Mouse (Mus musculus): Measurements from ENCODE around the gene Hecw2. TPM values are rescaled to one million over a fixed set of nuclear protein-coding genes. Genes with fewer than 3 reads are reported as not detected.

The Hecw2 gene
- polyA plus RNA-seq, 1 experiment from 2014 or later = 7.6 TPM

- Histone ChIP-seq H3K4me2 (no peak overlapping the region), H3K27ac (no peak overlapping the region), H3K4me1 (peaks cover 21% of the 10 kb centered on the region), H3K9ac (no peak overlapping the region), H3K4me3 (no peak overlapping the region), H3K9me3 (no peaks in the 10 kb centered on the region), H3K27me3 (no peaks in the 10 kb centered on the region), H3K36me3 (no peaks in the 10 kb centered on the region)
- 77% methylated on average over 5 of the region's 5 CpGs for WGBS
- ATAC-seq (ENCODE audit: insufficient number of reproducible peaks, insufficient read depth, low FRiP score, low TSS enrichment, low read depth) = no peak
Observed at GRCm38 (mm10) chr1:53820041-53820632, 374.8 kb downstream of the Hecw2 start.

- WGBS = 36% methylated on average over 3 of the region's 3 CpGs
- no peak overlapping the region for H3K9ac ChIP-seq
- H3K4me2 ChIP-seq = no peak overlapping the region
- H3K36me3 ChIP-seq = peaks cover under 1% of the 10 kb centered on the region; the same call in 1 of the 2 replicates
- H3K27ac ChIP-seq = no peak overlapping the region
- no peak overlapping the region for H3K4me3 ChIP-seq
- H3K4me1 ChIP-seq = peaks cover 9% of the 10 kb centered on the region
- no peak for ATAC-seq (ENCODE audit: insufficient number of reproducible peaks, insufficient read depth, low FRiP score, low TSS enrichment, low read depth)
- no peaks in the 10 kb centered on the region for H3K9me3 ChIP-seq
- no peaks in the 10 kb centered on the region for H3K27me3 ChIP-seq
Observed at GRCm38 (mm10) chr1:53818072-53818862, 376.7 kb downstream of the Hecw2 start.

GRCm38 (mm10) chr1:53816353-53816752 lies 378.6 kb downstream of the Hecw2 start:
- no peak overlapping the region for H3K27ac ChIP-seq
- no peak for ATAC-seq (ENCODE audit: insufficient number of reproducible peaks, insufficient read depth, low FRiP score, low TSS enrichment, low read depth)
- 71% methylated on average over 2 of the region's 2 CpGs for WGBS
- 0 out of 2 replicates have a peak, but pooled peaks cover 8% of the 10 kb centered on the region for H3K4me1 ChIP-seq
- no peak overlapping the region for H3K4me2 ChIP-seq
- no peaks in the 10 kb centered on the region for H3K9me3 ChIP-seq
- no peaks in the 10 kb centered on the region for H3K27me3 ChIP-seq
- no peak overlapping the region for H3K9ac ChIP-seq
- peaks cover 5% of the 10 kb centered on the region for H3K36me3 ChIP-seq
- no peak overlapping the region for H3K4me3 ChIP-seq

GRCm38 (mm10) chr1:53814077-53814705 lies 380.8 kb downstream of the Hecw2 start:
- no peak overlapping the region for H3K4me2 ChIP-seq
- no peak overlapping the region for H3K9ac ChIP-seq
- H3K36me3 ChIP-seq = peaks cover 5% of the 10 kb centered on the region
- WGBS = 66% methylated on average over 2 of the region's 2 CpGs
- peaks cover 10% of the 10 kb centered on the region for H3K4me1 ChIP-seq
- H3K9me3 ChIP-seq = no peaks in the 10 kb centered on the region
- H3K4me3 ChIP-seq = no peak overlapping the region
- no peaks in the 10 kb centered on the region for H3K27me3 ChIP-seq
- no peak for ATAC-seq (ENCODE audit: insufficient number of reproducible peaks, insufficient read depth, low FRiP score, low TSS enrichment, low read depth)
- no peak overlapping the region for H3K27ac ChIP-seq

- no peak for ATAC-seq (ENCODE audit: insufficient number of reproducible peaks, insufficient read depth, low FRiP score, low TSS enrichment, low read depth)
- Histone ChIP-seq H3K4me1 (peaks cover 5% of the 10 kb centered on the region), H3K4me2 (no peak overlapping the region), H3K9ac (no peak overlapping the region), H3K36me3 (peaks cover 5% of the 10 kb centered on the region), H3K27ac (no peak overlapping the region), H3K9me3 (no peaks in the 10 kb centered on the region), H3K4me3 (no peak overlapping the region), H3K27me3 (no peaks in the 10 kb centered on the region)
- 91% methylated on average over 4 of the region's 4 CpGs for WGBS
Observed at GRCm38 (mm10) chr1:53811919-53812318, 383.0 kb downstream of the Hecw2 start.

GRCm38 (mm10) chr1:53808229-53808628 lies 386.7 kb downstream of the Hecw2 start:
- WGBS = 77% methylated on average over 2 of the region's 2 CpGs
- H3K4me3 ChIP-seq = no peak overlapping the region
- ATAC-seq (ENCODE audit: insufficient number of reproducible peaks, insufficient read depth, low FRiP score, low TSS enrichment, low read depth) = no peak
- H3K9ac ChIP-seq = no peak overlapping the region
- peaks cover 5% of the 10 kb centered on the region for H3K4me1 ChIP-seq
- peaks cover 5% of the 10 kb centered on the region for H3K36me3 ChIP-seq
- H3K9me3 ChIP-seq = no peaks in the 10 kb centered on the region
- no peak overlapping the region for H3K27ac ChIP-seq
- H3K27me3 ChIP-seq = no peaks in the 10 kb centered on the region
- H3K4me2 ChIP-seq = no peak overlapping the region

GRCm38 (mm10) chr1:53797811-53798210 lies 397.2 kb downstream of the Hecw2 start:
- no peak overlapping the region for H3K4me2 ChIP-seq
- H3K27me3 ChIP-seq = no peaks in the 10 kb centered on the region
- no peak for ATAC-seq (ENCODE audit: insufficient number of reproducible peaks, insufficient read depth, low FRiP score, low TSS enrichment, low read depth)
- H3K4me3 ChIP-seq = no peak overlapping the region
- no peaks in the 10 kb centered on the region for H3K9me3 ChIP-seq
- WGBS = 51% methylated on average over 3 of the region's 3 CpGs
- H3K4me1 ChIP-seq = no peaks in the 10 kb centered on the region
- H3K9ac ChIP-seq = no peak overlapping the region
- H3K36me3 ChIP-seq = no peaks in the 10 kb centered on the region
- H3K27ac ChIP-seq = no peak overlapping the region

- Histone ChIP-seq H3K9ac (no peak overlapping the region), H3K36me3 (no peaks in the 10 kb centered on the region), H3K9me3 (no peaks in the 10 kb centered on the region), H3K27ac (no peak overlapping the region), H3K4me3 (no peak overlapping the region), H3K4me1 (no peaks in the 10 kb centered on the region), H3K4me2 (no peak overlapping the region), H3K27me3 (no peaks in the 10 kb centered on the region)
- ATAC-seq (ENCODE audit: insufficient number of reproducible peaks, insufficient read depth, low FRiP score, low TSS enrichment, low read depth) = no peak
- WGBS = 90% methylated on average over 5 of the region's 5 CpGs
Observed at GRCm38 (mm10) chr1:53797074-53797473, 397.9 kb downstream of the Hecw2 start.

- H3K27ac ChIP-seq = no peak overlapping the region
- no peaks in the 10 kb centered on the region for H3K4me1 ChIP-seq
- H3K4me3 ChIP-seq = no peak overlapping the region
- H3K4me2 ChIP-seq = no peak overlapping the region
- no peaks in the 10 kb centered on the region for H3K27me3 ChIP-seq
- H3K36me3 ChIP-seq = no peaks in the 10 kb centered on the region
- H3K9me3 ChIP-seq = no peaks in the 10 kb centered on the region
- ATAC-seq (ENCODE audit: insufficient number of reproducible peaks, insufficient read depth, low FRiP score, low TSS enrichment, low read depth) = no peak
- H3K9ac ChIP-seq = no peak overlapping the region
- 85% methylated on average over 6 of the region's 6 CpGs for WGBS
Observed at GRCm38 (mm10) chr1:53796271-53796670, 398.7 kb downstream of the Hecw2 start.

GRCm38 (mm10) chr1:53795591-53795990 lies 399.4 kb downstream of the Hecw2 start:
- no peak overlapping the region for H3K9ac ChIP-seq
- no peak overlapping the region for H3K27ac ChIP-seq
- H3K36me3 ChIP-seq = no peaks in the 10 kb centered on the region
- no peaks in the 10 kb centered on the region for H3K4me1 ChIP-seq
- no peaks in the 10 kb centered on the region for H3K9me3 ChIP-seq
- 69% methylated on average over 4 of the region's 4 CpGs for WGBS
- H3K4me2 ChIP-seq = no peak overlapping the region
- H3K4me3 ChIP-seq = no peak overlapping the region
- ATAC-seq (ENCODE audit: insufficient number of reproducible peaks, insufficient read depth, low FRiP score, low TSS enrichment, low read depth) = no peak
- no peaks in the 10 kb centered on the region for H3K27me3 ChIP-seq

- Histone ChIP-seq H3K4me2 (no peak overlapping the region), H3K4me1 (no peaks in the 10 kb centered on the region), H3K36me3 (no peaks in the 10 kb centered on the region), H3K9me3 (no peaks in the 10 kb centered on the region), H3K27ac (no peak overlapping the region), H3K4me3 (no peak overlapping the region), H3K27me3 (no peaks in the 10 kb centered on the region), H3K9ac (no peak overlapping the region)
- no peak for ATAC-seq (ENCODE audit: insufficient number of reproducible peaks, insufficient read depth, low FRiP score, low TSS enrichment, low read depth)
- 88% methylated on average over 5 of the region's 5 CpGs for WGBS
Observed at GRCm38 (mm10) chr1:53795081-53795480, 399.9 kb downstream of the Hecw2 start.

GRCm38 (mm10) chr1:53794279-53794678 lies 400.7 kb downstream of the Hecw2 start:
- H3K36me3 ChIP-seq = no peaks in the 10 kb centered on the region
- H3K4me1 ChIP-seq = no peaks in the 10 kb centered on the region
- H3K9ac ChIP-seq = no peak overlapping the region
- H3K27ac ChIP-seq = no peak overlapping the region
- no peaks in the 10 kb centered on the region for H3K9me3 ChIP-seq
- WGBS = 80% methylated on average over 2 of the region's 2 CpGs
- H3K27me3 ChIP-seq = no peaks in the 10 kb centered on the region
- no peak overlapping the region for H3K4me3 ChIP-seq
- H3K4me2 ChIP-seq = no peak overlapping the region
- ATAC-seq (ENCODE audit: insufficient number of reproducible peaks, insufficient read depth, low FRiP score, low TSS enrichment, low read depth) = no peak

Data from embryonic facial prominence, embryonic 13.5 days (tissue).